Mouse (Mus musculus) cerebellum, adult 2 months (tissue): ENCODE results near the gene Kazn. TPM values are rescaled to one million over a fixed set of nuclear protein-coding genes. Genes with fewer than 3 reads are reported as not detected.

ENCODE experiments used
- DNase-seq, 2 experiments: peaks; one replicate each; pipeline ENCODE4 v3.0.0; 2021
- H3K27ac ChIP-seq: fragments of 200-500 bp; 2 replicates; pipeline ENCODE4 v1.5.1; 2012; ENCODE audit warnings: low read length, control low read depth, inconsistent platforms; ENCODE audit not compliant: insufficient read depth
- H3K27me3 ChIP-seq: fragments of 200-500 bp; 2 replicates; pipeline ENCODE4 v1.6.1; 2012; ENCODE audit warnings: inconsistent platforms, mild to moderate bottlenecking, low read length, moderate library complexity; ENCODE audit not compliant: control insufficient read depth, insufficient read depth
- H3K4me1 ChIP-seq: fragments of 200-500 bp; 2 replicates; pipeline ENCODE4 v1.6.1; 2011; ENCODE audit warnings: low read length; ENCODE audit not compliant: control insufficient read depth, insufficient read depth
- H3K4me3 ChIP-seq: fragments of 200-500 bp; replicated peaks from 2 replicates; pipeline ENCODE3; 2011; ENCODE audit warnings: mild to moderate bottlenecking, low read depth, low read length, control low read depth; ENCODE audit not compliant: insufficient read depth
- CTCF ChIP-seq: fragments of 200-500 bp; IDR thresholded peaks from 2 replicates; pipeline ENCODE4 v1.5.1; 2011; ENCODE audit warnings: low read depth, mild to moderate bottlenecking, control low read depth, low read length, moderate library complexity, borderline replicate concordance; ENCODE audit not compliant: insufficient read depth
- POLR2A ChIP-seq: fragments of 200-500 bp; IDR thresholded peaks from 2 replicates; pipeline ENCODE4 v1.6.1; 2011; ENCODE audit warnings: low read length, control low read depth, borderline replicate concordance; ENCODE audit not compliant: insufficient read depth
- WGBS: fragments of 180-500 bp; shearing (Covaris S2); methylation state at CpG from one replicate; pipeline ENCODE4 v1.1.7; 2018; 5-methylcytosine and 5-hydroxymethylcytosine counted together
- polyA plus RNA-seq: library from polyadenylated mRNA; depleted of rRNA; stranded (reverse); fragments of >200 nt; gene quantifications from 2 replicates; pipeline ENCODE4 v1.2.3, GENCODE M21; 2012

Kazn gene
- polyA plus RNA-seq, 1 experiment, result 75.7 TPM

GRCm38 (mm10) chr4:142103081-142103671 is 136.0 kb downstream of the Kazn start:
- Histone ChIP-seq H3K4me3 (no peak overlapping the region), H3K27ac (no peak overlapping the region), H3K4me1 (no peaks in the 10 kb centered on the region), H3K27me3 (no peaks in the 10 kb centered on the region)
- no peak for DNase-seq
- TF ChIP-seq POLR2A, result no peak
- TF ChIP-seq CTCF, result no peak
- WGBS, result 62% methylated on average over 12 of the region's 12 CpGs

DNA sequence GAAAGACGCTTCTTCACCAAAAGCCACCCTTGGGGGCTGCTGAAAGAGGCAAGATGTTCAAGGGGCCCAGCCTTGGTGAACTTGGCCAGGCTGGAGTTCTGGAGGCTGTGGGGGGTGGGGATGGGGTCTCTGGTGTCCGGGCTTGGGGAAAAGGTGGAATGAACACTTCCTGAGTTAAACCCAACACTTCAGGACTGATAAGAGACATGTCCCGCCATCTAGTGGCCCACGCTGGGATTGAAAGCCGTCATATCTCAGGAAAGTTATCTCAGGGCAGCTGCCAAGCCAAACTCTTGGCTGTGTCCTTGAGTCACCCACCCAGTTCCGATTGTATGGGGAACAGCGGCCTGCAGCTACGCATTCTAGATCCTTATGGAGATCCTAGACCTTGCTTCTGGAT is 140.9 kb downstream of the Kazn start:
- Histone ChIP-seq H3K27ac (no peak overlapping the region), H3K4me3 (no peak overlapping the region), H3K4me1 (peaks cover 7% of the 10 kb centered on the region), H3K27me3 (no peaks in the 10 kb centered on the region)
- WGBS, result 10% methylated on average over 8 of the region's 8 CpGs
- peak; percentile 87 for TF ChIP-seq CTCF
- no peak for TF ChIP-seq POLR2A
- peak; percentile 73 to 86 for DNase-seq

GRCm38 (mm10) chr4:142097871-142098270 is 141.3 kb downstream of the Kazn start:
- no peak overlapping the region for H3K4me3 ChIP-seq
- peaks cover 7% of the 10 kb centered on the region for H3K4me1 ChIP-seq
- H3K27me3 ChIP-seq, result no peaks in the 10 kb centered on the region
- TF ChIP-seq POLR2A (no peak), CTCF (no peak)
- no peak overlapping the region for H3K27ac ChIP-seq
- no peak for DNase-seq
- 40% methylated on average over 5 of the region's 5 CpGs for WGBS

DNA sequence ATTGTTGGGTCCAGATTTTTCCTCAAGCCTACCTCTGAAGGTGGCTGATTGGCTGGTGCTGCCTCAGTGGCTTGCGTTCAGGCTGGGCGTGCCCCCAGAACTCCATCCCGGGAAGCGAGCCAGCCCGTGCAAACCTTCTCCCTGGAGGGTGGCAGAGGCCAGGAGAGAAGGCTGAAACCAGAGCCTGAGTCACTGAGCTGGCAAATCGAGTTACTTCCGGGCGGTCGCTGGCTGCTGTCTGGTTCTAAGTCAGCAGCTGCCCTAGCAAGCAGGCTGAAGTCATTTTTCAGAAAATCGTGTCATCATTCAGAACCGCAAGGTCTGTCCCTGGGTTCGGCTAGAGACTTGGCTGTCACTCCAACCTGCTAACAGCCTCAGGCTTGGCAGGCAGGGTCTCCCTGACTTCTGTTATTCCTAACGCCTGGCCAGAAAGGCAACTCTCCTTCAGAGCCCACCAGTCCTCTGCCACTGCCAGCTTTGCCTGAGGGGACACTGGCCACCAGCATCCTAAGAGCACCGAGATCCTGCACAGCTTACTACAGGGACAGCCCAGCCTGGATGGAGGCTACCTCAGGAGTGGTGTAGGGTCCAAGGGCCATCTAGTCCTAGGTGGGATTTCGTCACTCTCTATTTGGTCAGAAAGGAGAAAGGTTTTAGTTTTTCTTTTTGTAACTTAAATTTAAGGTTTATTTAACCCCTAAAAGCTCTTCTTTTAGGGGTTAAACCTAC is 143.5 kb downstream of the Kazn start:
- TF ChIP-seq CTCF (no peak), POLR2A (no peak)
- H3K4me1 ChIP-seq, result peaks cover 7% of the 10 kb centered on the region
- no peak overlapping the region for H3K27ac ChIP-seq
- DNase-seq, result peak; percentile 72
- H3K4me3 ChIP-seq, result no peak overlapping the region
- no peaks in the 10 kb centered on the region for H3K27me3 ChIP-seq
- 12% methylated on average over 15 of the region's 15 CpGs for WGBS

GRCm38 (mm10) chr4:142094386-142094785 is 144.8 kb downstream of the Kazn start:
- WGBS, result 92% methylated on average over 11 of the region's 11 CpGs
- H3K4me1 ChIP-seq, result peaks cover 16% of the 10 kb centered on the region
- no peak for TF ChIP-seq POLR2A
- no peak for TF ChIP-seq CTCF

GRCm38 (mm10) chr4:142091100-142091499 is 148.1 kb downstream of the Kazn start:
- H3K4me3 ChIP-seq, result no peak overlapping the region
- DNase-seq, result no peak
- no peak overlapping the region for H3K27ac ChIP-seq
- TF ChIP-seq POLR2A (no peak), CTCF (no peak)
- peaks cover 31% of the 10 kb centered on the region for H3K4me1 ChIP-seq
- H3K27me3 ChIP-seq, result no peaks in the 10 kb centered on the region
- WGBS, result 89% methylated on average over 2 of the region's 2 CpGs

More at GRCm38 (mm10) chr4:142094386-142094785, 144.8 kb downstream of the Kazn start:
- no peaks in the 10 kb centered on the region for H3K27me3 ChIP-seq
- DNase-seq, result no peak
- H3K27ac ChIP-seq, result no peak overlapping the region
- H3K4me3 ChIP-seq, result no peak overlapping the region

DNA sequence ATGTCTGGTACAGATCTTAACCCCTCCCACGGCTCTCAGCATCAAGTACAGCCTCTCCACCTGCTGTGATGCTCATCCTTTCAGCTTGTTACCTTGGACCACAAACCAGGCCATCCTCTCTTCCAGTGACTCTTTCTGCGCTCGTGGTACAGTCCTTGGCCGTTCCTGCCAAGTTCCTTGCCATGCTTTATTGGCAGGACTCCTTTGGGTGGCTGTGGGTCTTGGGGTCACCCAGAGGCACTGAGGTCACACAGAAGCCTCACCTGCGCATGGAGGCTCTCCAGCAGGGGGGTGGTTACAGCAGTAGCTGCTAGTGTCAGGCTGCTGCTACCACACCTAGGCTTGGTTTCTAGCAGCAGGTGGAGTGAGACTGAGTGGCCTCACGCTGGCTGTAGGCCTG is 149.2 kb downstream of the Kazn start:
- TF ChIP-seq CTCF, result no peak
- no peak for TF ChIP-seq POLR2A
- Histone ChIP-seq H3K27me3 (no peaks in the 10 kb centered on the region), H3K27ac (no peak overlapping the region), H3K4me3 (no peak overlapping the region), H3K4me1 (peaks cover 31% of the 10 kb centered on the region)
- WGBS, result 17% methylated on average over 6 of the region's 6 CpGs
- DNase-seq, result peak; percentile 59 to 62

GRCm38 (mm10) chr4:142088836-142089235 is 150.4 kb downstream of the Kazn start:
- 51% methylated on average over 6 of the region's 6 CpGs for WGBS
- H3K27me3 ChIP-seq, result no peaks in the 10 kb centered on the region
- DNase-seq, result no peak
- H3K4me1 ChIP-seq, result peaks cover 32% of the 10 kb centered on the region
- H3K27ac ChIP-seq, result peak overlapping the region; percentile 70
- H3K4me3 ChIP-seq, result no peak overlapping the region
- TF ChIP-seq POLR2A (no peak), CTCF (no peak)
